Mouse (Mus musculus) ES-CJ7 (cell line): Measurements from ENCODE around the gene Olfr1494.

Source experiments
- DNase-seq: peaks from one replicate; pipeline ENCODE4 v3.0.0; 2011; ENCODE audit warnings: low read depth, low spot score

Gene Olfr1494

GRCm38 (mm10) chr19:13739428-13739827 lies at the start of gene Olfr1494:
TSS of gene Olfr1494 (plus strand) at chr19:13739728.
- no peak for DNase-seq

GRCm38 (mm10) chr19:13696968-13697367 lies 42.6 kb upstream of the Olfr1494 start, which contains the start of gene Olfr1491:
TSS of gene Olfr1491 (plus strand) at chr19:13697268.
- DNase-seq: no peak

- DNase-seq: no peak
Observed at GRCm38 (mm10) chr19:13722978-13723377, 16.6 kb upstream of the Olfr1494 start, which contains the start of gene Olfr1493-ps1. TSS of gene Olfr1493-ps1 (plus strand) at chr19:13723278.

- no peak for DNase-seq
Observed at GRCm38 (mm10) chr19:13749366-13749765, 9.8 kb downstream of the Olfr1494 start.

GRCm38 (mm10) chr19:13764306-13764705 lies 24.8 kb downstream of the Olfr1494 start, which contains the start of gene Olfr1495:
TSS of gene Olfr1495 (plus strand) at chr19:13764606.
- DNase-seq: no peak

GRCm38 (mm10) chr19:13768565-13769276 lies 29.2 kb downstream of the Olfr1494 start:
- peak; percentile 53 for DNase-seq

GRCm38 (mm10) chr19:13777578-13777977 lies 38.0 kb downstream of the Olfr1494 start, which contains the start of gene Olfr1496:
TSS of gene Olfr1496 (plus strand) at chr19:13777878.
- no peak for DNase-seq

- DNase-seq: no peak
Observed at GRCm38 (mm10) chr19:13798102-13798501, 58.6 kb downstream of the Olfr1494 start, which contains the start of gene Olfr1497. TSS of gene Olfr1497 (minus strand) at chr19:13798202.
